Mouse (Mus musculus): ENCODE data around the gene Ostf1.

The Ostf1 gene

DNA sequence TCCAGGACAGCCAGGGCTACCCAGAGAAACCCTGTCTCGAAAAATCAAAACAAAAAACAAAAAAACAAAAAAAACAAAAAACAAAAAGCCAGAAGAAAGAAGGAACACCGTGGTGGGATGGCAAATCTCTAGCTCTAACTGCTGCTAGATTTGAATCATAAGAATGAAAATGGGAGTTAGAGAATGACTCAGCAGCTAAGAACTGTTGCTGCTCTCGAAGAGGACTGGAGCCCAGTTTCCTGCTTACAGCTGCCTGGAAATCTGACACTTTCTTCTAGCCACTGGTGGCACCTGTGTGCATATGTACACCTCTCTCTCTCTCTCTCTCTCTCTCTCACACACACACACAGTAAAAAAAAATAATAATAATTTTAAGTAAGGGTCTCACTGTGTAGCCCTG lies 14.8 kb upstream of the Ostf1 start:
- no peak for DNase-seq (ENCODE audit: low read depth, low spot score)

DNA sequence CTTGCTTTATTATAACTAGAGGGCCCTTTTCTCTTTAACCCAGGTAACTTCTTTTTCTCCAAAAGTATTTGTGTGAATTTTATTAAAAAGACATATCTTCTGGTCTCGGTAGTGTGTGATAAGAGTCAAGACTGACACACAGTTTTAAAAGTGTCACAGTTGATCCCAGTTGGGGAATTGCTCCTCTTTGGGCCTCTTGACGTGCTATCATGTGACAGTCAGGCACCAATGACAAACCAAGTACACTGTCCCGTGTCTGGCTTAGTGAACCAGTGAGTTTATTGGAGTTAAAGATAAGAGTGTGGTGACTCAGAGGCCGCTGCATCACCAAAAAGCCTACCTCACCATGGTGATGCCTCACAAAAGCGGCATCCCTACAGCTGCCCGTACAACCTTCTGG lies 12.5 kb upstream of the Ostf1 start:
- DNase-seq (ENCODE audit: low read depth, low spot score): no peak

DNA sequence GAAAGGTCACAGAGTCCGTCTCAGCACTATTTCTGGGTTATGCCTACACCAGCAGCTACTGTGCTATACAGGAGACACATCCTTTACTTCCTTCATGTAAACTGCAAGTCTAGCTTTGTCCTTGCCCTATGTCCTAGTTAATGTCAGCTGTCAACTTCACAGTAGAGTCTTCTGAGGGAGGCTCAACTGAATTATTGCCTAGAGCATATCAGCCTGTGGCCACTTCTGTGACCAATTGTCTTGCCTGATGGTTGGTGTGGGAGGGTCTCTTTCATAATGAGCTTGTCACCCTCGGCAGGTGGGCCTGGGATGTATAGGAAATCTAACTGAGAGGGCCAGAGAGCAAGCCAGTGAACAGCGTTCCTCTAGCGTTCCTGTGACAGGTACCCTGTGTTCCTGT lies 11.8 kb upstream of the Ostf1 start:
- DNase-seq (ENCODE audit: low read depth, low spot score): no peak

DNA sequence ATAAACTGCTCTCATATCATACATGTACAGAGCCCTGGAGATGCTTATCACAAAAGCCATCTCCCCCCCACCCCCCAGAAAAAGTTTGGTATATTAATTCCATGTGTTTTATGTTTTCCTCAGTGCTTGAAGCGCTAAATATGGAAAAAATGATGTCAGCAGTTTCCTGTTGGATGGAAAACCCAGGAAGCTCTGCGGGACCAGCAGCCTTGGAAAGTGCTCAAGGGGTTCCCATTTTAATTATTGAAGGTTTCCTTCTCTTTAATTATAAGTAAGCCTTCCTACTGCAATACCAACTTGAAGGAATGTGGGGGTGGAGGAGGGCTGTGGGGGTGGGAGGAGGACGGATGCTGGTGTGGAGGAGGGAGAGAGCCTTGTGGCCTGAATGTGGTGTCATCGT lies 9.4 kb upstream of the Ostf1 start:
- no peak for DNase-seq (ENCODE audit: low read depth, low spot score)

DNA sequence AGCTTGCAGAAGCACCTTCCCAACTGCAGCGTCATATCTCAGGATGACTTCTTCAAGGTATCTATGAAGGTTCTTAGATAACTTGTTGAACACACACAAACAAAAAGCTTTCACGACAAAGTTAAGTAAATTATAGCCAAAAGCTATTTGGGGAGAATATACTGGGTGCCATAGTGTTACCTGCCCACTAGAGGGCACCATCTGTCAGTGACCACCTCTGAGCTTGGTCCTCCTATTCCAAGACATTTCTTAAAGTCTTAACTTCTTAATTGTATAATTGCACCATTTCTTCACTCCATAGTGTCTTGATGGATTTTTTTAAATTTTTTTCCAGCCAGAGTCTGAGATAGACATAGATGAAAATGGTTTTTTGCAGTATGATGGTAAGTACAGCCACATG lies 7.9 kb upstream of the Ostf1 start:
- no peak for DNase-seq (ENCODE audit: low read depth, low spot score)

DNA sequence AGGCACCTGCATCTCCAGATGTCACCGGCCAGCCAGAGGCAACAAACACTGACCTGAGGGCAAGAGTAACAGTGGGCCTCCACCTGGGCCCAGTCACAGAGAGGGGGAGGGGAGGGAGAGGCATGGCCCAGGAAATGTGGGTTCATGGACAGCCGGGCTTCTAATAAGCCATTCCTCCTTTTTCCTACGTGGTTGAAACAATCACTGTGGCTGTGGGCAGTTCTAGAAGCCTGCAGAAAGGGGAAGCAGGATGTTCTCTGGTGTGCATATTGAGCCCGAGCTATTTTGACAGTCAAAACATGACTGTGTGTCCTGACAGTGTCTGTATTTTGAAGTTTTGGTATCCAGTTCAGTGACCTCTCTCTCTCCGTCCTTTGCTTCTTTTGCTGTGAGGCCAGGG lies 7.3 kb upstream of the Ostf1 start:
- no peak for DNase-seq (ENCODE audit: low read depth, low spot score)

DNA sequence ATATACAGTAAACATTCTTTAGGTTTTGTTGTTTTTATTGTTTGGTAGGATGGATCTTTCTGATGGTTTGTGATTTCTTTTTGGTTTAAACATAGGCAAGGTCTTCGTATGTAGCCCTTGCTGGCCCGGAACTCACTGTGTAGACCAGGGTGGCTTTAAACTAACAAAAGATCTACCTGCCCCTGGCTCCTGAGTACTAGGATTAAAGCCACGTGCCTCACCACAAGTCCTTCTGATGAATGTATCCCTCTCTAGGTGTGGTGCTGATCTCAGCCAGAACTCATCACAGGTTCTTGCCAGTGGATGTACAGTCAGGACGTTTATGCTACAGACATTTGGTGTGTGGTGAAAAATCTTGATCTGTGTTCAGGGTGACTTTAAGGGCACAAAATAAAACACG lies 6.3 kb upstream of the Ostf1 start:
- DNase-seq (ENCODE audit: low read depth, low spot score): no peak

DNA sequence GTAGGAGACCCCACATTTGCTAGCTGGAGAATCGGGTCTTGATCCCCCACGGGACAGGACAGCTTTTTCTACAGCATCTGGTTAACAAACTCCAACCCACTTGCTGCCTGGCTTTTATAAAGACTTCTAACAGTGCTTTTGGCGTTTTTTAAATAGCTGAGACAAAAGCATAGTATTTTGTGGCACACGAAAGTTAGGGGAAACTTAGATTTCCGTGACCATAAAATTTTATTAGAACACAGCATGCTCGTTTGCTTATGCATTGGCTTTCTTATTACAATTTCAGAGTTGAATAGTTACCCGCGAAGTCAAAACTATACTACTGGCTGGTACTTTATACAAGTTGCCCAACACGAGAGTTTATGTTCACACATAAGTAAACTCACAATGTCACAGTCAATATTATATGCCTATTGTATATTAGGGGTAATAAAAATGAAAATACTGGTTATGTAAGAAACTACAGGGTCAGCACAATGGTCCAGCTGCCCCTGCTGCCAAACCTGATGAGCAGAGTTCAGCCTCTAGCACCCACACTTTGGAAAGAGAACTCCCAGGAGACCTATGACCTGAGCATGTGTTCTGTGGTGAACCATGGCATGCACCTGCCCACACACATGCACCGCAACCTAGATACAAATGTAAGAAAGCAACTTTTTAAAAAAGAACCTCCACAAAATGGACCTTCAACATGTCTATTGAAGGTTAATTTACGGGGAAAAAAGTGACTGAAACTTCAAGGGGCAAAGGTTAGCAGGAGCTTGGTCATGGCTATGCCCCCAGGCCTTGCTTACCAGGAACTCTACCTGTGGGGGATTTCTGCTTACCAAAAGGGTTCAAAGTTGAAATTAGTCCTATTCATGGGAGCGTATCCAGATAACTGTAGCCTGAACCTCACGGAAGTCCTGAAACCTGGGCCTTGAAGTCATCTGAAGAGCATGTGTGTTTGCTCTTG lies 885 bp upstream of the Ostf1 start:
- no peak for DNase-seq (ENCODE audit: low read depth, low spot score)

DNA sequence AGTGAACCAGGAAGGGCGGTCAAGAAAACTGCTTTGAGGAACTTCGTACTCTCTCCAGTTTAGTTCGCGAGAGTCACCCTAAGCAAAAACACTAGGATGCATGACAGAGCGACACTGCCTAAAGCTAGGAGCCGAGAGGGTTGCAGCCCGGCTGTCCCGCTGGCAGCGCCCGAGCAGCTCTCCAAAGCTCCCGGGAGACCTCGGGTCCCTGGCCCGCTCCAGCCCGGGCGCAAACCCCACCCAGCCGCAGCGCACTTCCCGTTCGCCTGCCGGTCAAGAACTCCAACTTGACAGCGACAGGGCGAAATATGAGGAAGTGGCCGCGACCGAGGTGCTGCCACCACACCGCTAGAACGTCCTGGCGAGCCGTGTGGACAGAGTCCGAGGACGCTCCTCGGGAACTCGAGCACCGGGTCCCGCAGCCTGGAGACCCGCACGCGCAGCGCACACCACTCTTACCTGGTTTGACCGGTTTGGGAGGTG lies 421 bp downstream of the Ostf1 start:
- no peak for DNase-seq (ENCODE audit: low read depth, low spot score)

DNA sequence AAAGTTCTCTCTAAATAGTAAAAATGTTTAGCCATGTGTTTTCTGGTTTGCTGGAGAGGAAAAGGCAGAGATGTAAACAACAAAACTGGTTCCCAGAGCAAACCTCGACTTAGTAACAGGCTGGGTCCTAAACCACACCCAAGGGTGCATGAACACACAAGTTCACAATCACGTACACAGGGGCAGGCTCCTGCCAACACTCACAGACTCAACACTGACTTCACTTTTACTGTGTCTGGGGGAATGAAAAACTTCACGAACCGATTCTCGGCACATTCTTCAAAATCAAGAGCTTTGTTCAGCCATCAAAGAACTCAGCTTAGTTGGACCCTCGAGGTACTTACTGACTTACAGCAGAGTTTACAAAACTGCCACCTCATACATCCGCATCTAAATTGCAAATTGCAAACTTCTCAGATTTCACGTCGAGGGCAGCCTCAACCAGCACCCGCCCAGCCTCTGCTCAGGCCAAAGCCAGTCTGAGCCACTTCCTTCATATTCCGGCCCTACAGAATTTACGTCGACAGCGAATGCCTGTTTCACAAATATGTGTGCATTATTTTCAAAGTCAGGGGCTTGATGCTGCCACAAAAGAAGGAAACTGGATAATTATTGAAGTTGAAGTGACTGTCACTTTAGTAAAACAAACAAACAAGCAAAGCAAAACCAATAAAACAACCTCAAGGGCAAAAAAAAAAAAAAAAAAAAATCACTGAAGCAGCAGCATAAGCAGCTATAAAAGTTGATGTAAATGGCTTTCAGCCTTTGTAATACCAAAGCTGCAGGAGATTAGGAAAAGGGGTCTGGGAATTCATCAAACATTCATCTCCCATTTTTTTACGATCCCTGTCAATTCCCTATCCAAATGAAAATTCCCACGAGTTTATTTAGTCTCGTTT lies 1.2 kb downstream of the Ostf1 start:
- no peak for DNase-seq (ENCODE audit: low read depth, low spot score)

DNA sequence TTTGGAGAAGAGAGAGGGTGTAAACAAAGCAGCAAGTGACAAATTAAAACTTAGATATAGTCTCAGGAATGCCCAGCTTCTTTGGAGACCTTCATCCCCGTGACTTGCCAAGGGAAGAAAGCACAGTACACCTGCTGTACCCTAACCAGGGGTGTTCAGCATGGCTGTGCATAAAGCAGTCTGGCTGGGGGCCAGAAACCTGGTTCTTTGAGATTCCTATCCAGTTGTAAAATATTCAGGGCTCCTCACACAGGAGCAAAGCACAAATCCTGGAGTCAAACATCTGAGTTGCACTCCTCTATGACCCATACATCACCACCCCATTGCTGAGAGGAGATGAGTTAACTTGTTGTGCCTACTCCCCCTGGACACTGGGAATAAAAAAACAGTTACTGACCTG lies 2.0 kb downstream of the Ostf1 start:
- DNase-seq (ENCODE audit: low read depth, low spot score): no peak

DNA sequence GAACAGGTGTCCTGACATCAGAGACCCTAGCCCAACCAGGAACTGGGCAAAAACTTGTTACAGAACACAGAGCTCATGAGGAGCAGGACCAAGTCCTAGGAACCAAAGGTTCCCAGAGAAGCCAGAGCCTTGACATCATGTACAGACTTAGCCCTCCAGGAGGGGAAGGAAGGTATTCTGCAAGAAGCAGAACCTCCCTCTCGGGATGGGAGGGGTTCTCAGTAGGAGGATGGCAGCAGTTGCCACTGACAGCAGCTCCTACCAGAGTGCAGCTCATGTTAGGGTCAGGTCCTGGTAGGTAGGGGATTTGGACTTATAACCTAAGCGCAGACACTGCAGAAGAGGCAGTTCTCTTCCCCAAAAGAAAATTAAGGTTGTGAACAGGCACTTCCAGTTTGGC lies 7.7 kb downstream of the Ostf1 start:
- no peak for DNase-seq (ENCODE audit: low read depth, low spot score)

DNA sequence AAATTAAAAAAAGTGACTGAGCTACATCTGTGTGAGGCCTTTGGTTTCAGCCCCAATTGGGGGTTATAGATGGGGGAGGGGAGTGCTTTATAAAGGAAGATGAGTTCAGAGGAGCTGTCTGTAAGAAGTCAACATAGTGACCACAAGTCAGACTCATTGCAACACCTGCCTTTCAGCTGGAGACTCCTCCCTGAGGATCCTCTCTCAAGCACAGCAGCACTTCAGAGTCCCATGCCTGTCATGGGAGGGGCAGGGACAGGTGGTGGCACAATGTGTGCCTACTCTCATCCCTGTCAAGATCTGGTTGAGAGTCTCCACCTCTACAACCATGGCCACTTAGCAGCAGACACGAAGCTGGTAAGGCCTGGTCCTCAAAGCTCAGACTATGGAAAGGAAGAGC lies 11.9 kb downstream of the Ostf1 start:
- DNase-seq (ENCODE audit: low read depth, low spot score): no peak

DNA sequence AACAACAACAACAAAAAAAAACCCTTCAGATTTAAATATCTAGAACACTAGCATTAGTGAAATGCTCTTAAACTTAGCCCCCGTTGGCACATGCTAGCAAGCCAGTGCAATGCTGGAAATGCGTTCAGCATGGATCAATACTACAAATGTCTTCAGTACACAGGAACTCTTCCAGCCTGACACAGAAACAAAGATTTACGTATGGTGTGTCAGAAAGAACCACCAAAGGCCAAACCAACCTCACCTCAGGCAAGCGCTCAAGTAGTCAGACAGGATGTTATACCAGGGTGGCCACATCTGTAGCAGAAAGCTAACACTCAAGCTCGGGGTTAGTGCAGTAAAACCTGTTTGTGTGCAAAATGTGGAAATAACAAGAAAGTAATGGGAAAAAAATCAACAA lies 12.6 kb downstream of the Ostf1 start:
- no peak for DNase-seq (ENCODE audit: low read depth, low spot score)

DNA sequence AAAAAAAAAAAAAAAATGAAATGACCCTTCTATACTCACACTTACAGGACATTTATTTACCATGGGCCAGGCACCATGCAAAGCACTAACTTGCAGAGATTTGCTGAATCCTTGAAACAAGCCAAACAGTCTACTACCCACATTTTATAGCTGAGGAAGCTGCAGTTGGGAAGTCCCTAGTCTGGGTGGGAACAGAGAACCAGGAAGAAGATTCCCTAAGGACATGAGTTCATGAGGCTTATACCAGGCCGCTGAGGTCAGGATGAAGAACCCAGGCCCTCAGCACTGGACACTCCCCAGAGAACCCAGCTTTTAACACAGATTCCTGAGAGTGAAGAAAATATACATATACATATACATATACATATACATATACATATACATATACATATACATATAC lies 14.1 kb downstream of the Ostf1 start:
- no peak for DNase-seq (ENCODE audit: low read depth, low spot score)

DNA sequence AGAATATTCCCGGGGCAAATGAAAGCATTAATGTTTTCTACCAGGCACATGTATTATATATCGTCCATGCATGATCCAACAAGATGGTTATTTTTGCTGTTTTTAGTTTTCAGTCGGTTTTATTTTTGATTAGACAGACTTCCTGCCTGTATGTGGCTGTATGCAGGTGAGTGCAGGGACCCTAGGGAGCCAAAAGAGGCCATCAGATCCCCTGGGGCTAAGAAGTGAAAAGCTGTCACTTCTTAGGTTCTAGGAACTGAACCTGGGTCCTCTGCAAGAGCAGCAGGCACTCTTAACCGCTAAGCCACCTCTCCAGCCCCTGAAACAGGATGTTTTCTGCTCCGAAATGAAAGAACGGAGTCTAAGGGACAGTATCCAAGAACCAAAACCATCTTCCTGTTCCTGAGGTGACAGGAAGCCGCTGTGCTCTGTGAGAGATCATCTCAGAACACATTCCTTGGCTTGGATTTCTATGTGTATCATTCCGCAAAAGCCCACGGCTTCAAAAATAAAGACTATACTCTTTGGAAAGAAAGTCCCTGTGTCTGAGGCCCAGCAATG lies 15.9 kb downstream of the Ostf1 start:
- DNase-seq (ENCODE audit: low read depth, low spot score): no peak

DNA sequence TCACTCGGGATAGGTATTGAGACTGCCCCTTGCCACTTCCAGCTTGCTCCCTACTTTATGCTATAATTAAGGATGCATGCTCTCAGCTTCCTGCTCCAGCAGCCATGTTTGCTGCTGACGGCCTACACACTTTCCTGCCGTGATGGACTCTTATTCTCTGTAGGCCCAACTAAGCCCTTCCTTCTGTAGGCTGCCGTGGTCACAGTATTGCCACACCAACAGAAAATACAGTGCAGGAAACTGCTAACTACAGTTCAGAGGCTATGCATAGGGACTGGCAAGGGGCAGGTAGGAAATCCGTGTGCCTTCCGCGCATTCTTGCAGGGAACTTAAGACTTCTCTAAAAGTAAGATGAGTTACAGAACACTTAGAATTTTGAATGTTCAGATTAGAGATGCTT lies 17.3 kb downstream of the Ostf1 start:
- DNase-seq (ENCODE audit: low read depth, low spot score): no peak

DNA sequence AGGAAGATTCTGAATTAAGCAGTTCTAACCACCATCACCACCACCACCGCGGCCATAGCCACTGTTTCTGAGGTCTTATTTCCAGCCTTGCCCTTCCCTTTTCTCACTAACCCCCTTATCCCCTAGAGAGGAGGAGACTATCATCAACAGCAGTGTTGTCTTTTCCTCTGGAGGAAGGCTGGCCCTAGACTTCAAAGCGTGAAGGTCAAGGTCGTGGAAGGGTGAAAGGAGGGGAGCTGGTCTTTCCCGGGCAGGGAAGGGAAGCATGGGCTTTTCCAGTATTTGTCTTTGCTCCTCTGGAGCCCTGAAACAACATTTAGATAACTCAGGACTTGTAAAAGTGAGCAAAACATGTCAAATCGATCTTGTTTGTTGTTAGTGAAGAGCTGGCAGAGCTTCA lies 22.6 kb downstream of the Ostf1 start:
- no peak for DNase-seq (ENCODE audit: low read depth, low spot score)

DNA sequence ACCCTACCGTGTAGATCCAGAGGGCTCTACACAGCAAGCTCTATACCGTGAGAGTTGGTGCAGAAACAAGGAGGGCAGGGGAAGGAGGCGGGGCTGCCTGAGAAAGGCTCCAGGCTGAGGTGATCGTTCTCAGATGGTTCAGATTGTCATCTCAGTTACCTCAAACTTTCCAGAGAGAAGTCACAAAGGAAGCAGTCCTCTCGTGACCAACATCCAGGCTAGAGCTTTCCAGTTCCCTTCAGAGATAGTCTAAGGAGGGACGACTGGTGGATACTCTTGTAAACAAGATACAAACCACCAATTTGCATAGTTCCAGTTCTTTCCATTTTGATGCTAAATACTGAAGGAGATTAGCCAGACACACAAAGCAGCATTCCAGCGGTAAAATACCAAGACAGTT lies 23.7 kb downstream of the Ostf1 start:
- no peak for DNase-seq (ENCODE audit: low read depth, low spot score)

DNA sequence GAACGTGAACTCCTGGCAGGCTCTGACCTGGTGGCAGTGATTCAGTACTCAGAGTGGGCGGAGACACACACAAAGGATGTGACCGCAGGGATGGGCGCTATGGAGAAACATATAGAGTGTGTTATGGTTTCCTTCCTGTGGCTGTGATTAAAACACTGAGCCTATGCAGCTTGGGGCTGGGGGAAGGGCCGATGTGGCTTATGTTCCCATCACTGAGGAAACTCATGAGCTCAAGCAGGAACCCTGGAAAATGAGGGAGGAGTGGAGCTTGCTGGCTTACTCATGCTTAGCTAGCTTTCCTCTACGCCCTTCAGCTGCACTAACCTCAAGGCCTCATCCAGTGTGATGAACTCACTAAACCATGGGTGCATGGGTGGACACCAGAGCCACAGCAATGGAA lies 28.6 kb downstream of the Ostf1 start:
- DNase-seq (ENCODE audit: low read depth, low spot score): no peak

DNA sequence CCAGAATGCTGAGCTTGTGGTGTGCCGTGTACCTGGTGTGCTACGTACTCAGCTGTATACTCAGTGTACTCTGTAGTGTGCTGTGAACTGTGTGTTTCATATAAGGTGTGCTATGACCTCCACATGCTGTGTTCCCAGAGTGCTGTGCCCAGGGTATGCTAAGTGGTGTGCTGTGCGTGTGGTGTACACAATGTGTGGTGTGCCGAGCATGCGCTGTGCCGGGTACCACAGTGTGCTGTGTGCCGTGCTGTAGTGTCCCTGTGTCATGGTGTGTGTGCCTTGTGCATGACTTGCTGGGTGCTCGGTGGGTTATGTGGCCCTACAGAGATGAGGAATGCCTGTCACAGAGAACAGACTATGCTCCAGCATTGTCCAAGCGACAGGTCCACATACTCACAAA lies 31.0 kb downstream of the Ostf1 start:
- no peak for DNase-seq (ENCODE audit: low read depth, low spot score)

DNA sequence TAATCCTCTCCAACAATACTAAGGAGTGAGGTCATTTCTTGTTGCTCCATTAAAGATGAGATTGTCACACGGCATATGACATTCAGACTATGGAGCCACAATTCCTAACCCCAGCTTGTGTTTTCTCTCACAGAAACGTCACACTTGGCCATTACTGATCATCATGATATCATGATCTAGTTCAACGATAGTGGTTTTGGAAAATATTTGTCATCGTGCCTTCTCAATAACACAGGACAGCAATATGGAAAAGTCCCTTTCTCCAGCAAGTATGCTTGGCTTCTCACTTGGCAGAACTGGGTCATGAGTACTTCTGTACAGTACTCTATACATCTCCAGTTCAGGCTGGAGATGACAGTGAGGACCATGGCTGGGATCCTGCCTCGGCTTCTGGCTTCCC lies 32.0 kb downstream of the Ostf1 start:
- no peak for DNase-seq (ENCODE audit: low read depth, low spot score)
